Mouse (Mus musculus) inflammation-experienced regulatory T-cells, adult 16 weeks (primary cell): ENCODE data around the gene Vmn2r47. TPM values are rescaled to one million over a fixed set of nuclear protein-coding genes. Genes with fewer than 3 reads are reported as not detected.

Experiments
- polyA plus RNA-seq: library from polyadenylated mRNA; unstranded; fragments of 100-300 nt; shearing (Covaris generic); gene quantifications from one replicate; pipeline ENCODE4 v1.2.1, GENCODE M21; 2017

The Vmn2r47 gene
- polyA plus RNA-seq: not detected

GRCm38 (mm10) chr7:9841225-9841624 lies at the start of gene Vmn2r47:
Vmn2r47 (minus strand) TSS chr7:9841325.

GRCm38 (mm10) chr7:9770471-9770870 lies 70.7 kb downstream of the Vmn2r47 start, which contains the start of gene Vmn2r46:
Vmn2r46 (minus strand) TSS chr7:9770571.

Other genes starting within 250 kb of the Vmn2r47 start
- 0.17 TPM for gene Vmn2r46, start 70.8 kb downstream of the Vmn2r47 start, polyA plus RNA-seq
- not detected for gene Vmn2r48, start 112.3 kb upstream of the Vmn2r47 start, polyA plus RNA-seq
- not detected for gene Vmn2r49, start 150.9 kb upstream of the Vmn2r47 start, polyA plus RNA-seq
- not detected for gene Vmn2r50, start 212.0 kb upstream of the Vmn2r47 start, polyA plus RNA-seq